Mouse (Mus musculus) spleen, postnatal 14 days (tissue): Measurements from ENCODE around the gene Hoxa13.

Experiments
- DNase-seq, 2 experiments: peaks; one replicate each; pipeline ENCODE4 v3.0.0; 2021 to 2022; ENCODE audit warnings: low spot score in 2 of 2

The Hoxa13 gene

DNA sequence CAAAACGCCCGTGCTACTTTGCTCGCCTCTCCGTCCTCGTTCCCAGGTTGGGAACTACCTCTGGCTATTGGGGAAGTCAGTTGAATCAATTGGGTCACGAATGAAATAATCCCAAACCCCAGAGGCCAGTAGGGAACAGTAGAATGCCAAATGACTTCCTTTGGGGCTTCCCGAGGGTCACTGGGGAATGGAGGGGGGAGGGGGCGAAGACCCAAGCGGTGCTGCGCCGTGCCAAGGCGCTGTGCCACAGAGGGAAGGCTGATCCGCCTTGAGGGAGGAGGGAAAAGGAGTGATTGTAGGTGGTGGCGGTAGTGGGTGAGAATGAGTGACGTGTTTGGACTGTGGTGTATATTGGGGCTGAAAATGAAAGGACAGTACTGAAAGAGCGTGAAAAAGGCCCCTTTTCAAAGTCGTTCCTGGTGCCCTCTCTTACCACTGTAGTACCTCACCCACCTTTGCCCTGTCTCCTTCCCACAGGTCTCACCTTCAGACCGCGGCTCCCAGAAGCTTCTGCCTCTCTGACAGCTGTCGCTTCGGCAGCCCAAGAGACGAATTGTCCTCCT lies 48.0 kb downstream of the Hoxa13 start:
- no peak for DNase-seq

DNA sequence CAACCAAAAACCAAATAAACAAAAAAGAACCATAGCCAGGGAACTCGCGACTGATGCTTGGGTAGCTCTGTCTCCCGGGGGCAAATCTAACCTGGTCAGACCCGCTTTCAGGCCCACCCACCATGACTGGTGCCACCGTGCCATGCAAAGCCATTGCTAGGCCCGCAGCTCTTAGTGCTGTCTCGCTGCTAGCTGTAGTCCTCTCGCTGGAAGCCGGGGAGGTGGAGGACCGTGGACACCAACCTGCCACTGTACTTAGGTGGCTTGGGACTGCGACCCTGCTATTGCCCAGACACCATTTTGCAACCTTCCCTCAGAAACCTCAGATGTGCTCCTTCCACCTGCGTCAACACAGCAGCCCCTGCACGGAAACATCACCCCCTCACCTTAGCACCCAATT lies 48.7 kb downstream of the Hoxa13 start:
- no peak for DNase-seq

DNA sequence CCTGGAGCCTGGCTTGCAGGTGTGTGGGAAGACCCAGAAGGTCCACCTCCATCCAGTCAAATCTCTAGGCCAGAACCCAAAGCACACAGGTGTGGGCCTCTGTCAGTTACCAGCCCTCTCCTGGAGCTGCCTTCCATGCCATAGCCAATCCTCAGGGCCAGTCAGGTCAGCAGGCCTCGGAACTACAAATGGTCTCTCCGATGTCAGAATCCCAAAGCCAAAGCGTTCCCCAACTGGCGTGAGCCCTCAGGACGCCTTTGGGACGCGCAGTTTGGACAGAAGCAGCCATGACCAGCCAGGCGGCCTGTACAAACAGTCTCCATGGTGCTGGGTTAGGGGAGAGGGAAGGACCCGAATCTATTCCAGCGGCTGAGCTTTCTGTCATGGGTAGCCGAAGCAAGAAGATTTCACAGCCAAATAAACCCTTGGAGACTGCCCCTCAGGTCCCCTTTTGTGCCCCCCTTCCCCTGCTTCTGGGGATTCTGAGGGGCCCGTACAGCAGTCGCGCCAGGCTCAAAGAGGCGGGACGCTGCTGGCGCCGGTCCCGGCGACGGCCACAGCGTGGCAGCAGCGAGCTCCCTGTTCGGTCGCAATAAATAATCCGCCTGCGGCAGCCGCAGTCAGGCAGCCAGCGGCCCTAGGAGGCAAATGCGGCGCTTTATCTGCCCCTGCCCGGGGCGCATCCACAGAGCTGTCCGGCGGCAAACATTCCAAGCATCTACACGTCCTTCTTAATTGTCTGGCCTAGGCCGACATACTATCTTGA lies 49.3 kb downstream of the Hoxa13 start:
- peak in 1 of 2 experiments; percentile 60 for DNase-seq

DNA sequence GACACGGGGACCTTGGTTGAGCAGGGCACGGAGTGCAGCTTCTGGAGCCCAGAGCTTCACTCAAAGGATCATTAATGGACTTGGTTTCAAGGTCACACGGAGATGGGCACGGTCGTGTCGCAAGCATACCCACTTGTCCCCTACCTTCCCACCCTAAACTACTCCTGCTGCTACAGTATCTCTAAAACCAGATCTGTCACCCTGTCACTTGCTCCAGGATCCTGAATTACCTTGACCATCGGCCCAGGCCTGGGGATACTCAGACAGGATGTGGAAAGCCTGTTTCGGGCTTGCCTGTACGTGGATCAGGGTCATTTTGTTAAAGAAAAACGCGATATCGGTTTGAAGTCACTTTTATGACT lies 51.0 kb downstream of the Hoxa13 start:
- no peak for DNase-seq

GRCm38 (mm10) chr6:52208868-52209684 lies 51.6 kb downstream of the Hoxa13 start:
- DNase-seq, result no peak

- DNase-seq, result no peak
Observed at GRCm38 (mm10) chr6:52208072-52208867, 52.4 kb downstream of the Hoxa13 start, which contains the start of gene Hoxa6. TSS of gene Hoxa6 (minus strand) at chr6:52208722.
